Mouse (Mus musculus) lung, postnatal 0 days (tissue): ENCODE data around the gene Lrrfip1.

ENCODE experiments used
- CTCF ChIP-seq: IDR thresholded peaks from 2 replicates; pipeline ENCODE4 v1.5.1; 2016; ENCODE audit warnings: antibody characterized with exemption, mild to moderate bottlenecking
- EP300 ChIP-seq: IDR thresholded peaks from 2 replicates; pipeline ENCODE4 v1.6.1; 2016; ENCODE audit warnings: antibody characterized with exemption, mild to moderate bottlenecking, control low read depth

DNA sequence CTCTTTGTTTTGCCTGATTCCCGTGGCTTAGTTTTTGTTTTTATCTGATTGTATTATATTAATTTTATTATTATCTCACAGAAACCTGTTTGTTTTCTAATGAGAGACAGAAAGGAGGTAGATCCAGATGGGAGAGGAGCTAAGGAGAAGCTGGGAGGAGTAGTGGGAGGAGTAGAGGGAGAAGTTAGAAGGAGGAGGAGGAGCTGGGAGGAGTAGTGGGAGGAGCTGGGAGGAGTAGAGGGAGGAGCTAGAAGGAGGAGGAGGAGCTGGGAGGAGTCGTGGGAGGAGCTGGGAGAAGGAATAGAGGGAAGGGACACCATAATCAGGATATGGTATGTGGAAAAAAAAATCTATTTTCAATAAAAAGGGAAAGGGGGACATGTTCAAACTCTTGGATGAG is 36.7 kb downstream of the Lrrfip1 start:
- TF ChIP-seq CTCF (no peak), EP300 (no peak)
